Mouse (Mus musculus) cerebral cortex, adult 2 months (tissue): ENCODE measurements around the gene Zfp39.

Experiments
- WGBS: fragments of 180-500 bp; shearing (Covaris S2); methylation state at CpG from one replicate; pipeline ENCODE4 v1.1.7; 2018; 5-methylcytosine and 5-hydroxymethylcytosine counted together

The Zfp39 gene

GRCm38 (mm10) chr11:58922420-58922819 is 18.4 kb upstream of the Zfp39 start:
- WGBS: 89% methylated on average over 9 of the region's 9 CpGs

- 80% methylated on average over 5 of the region's 5 CpGs for WGBS
Measured at GRCm38 (mm10) chr11:58918759-58919158, 14.7 kb upstream of the Zfp39 start.

- WGBS: 86% methylated on average over 12 of the region's 12 CpGs
Measured at GRCm38 (mm10) chr11:58917745-58918366, 13.8 kb upstream of the Zfp39 start, which contains the start of gene Btnl10. TSS of gene Btnl10 (plus strand) at chr11:58917908.

GRCm38 (mm10) chr11:58916879-58917744 is 13.1 kb upstream of the Zfp39 start:
- WGBS: 57% methylated on average over 14 of the region's 14 CpGs

- WGBS: 8% methylated on average over 17 of the region's 17 CpGs
Measured at GRCm38 (mm10) chr11:58914461-58915028, 10.5 kb upstream of the Zfp39 start.

DNA sequence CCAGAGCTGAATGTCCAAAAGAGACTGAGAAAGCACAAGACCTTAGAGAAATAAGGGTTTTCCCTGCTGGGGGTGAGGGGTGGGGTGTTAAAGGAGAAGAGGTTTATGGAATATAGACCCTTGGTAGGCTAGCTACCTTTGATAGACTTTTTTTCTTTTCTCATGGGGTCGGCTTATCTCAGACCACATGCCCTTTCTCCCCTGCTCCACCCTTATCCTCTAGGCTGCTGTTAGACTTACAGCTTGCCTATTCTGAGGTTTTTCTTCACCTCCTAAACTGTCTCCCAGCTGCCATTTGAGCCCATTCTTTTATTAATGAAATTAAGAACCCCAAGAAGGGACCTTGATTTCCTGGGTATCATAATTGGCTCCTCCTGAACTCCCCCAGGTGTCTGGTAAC is 9.8 kb upstream of the Zfp39 start:
- WGBS: 87% methylated on average over 1 of the region's 1 CpGs

GRCm38 (mm10) chr11:58904838-58905237 is 813 bp upstream of the Zfp39 start:
- 51% methylated on average over 6 of the region's 6 CpGs for WGBS

DNA sequence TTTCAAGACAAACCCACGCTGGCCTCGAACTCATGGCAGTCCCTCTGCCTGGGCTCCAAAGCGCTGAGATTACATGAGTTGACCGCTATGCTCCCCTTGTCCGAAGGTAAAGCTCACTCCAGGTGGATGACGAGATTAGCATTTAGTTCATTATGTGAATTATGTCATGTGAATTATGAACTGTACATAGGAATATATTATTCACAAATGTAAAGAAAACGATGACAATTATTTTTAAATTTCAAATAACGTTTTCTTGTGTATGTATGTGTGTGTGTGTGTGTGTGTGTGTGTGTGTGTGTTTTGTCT is 339 bp upstream of the Zfp39 start:
- 2% methylated on average over 8 of the region's 8 CpGs for WGBS

DNA sequence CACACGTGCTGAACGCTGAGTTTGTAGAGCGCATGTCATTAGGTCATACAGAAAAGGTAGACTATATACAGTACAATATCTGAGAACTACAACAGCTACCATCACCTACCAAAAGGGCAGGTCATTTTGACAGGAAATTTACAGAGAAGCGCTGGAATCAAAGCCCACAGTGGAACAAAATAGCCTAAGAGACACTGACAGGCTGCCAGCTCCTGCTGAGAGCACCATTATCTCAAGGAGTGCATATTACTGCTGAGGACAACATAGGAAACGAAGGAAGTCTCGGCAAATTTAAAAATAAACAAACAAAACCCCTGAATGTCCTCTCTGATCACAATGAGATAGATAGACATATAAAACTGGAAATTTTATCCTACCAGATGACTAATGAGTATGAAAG is 6.5 kb downstream of the Zfp39 start:
- WGBS: 70% methylated on average over 6 of the region's 6 CpGs

DNA sequence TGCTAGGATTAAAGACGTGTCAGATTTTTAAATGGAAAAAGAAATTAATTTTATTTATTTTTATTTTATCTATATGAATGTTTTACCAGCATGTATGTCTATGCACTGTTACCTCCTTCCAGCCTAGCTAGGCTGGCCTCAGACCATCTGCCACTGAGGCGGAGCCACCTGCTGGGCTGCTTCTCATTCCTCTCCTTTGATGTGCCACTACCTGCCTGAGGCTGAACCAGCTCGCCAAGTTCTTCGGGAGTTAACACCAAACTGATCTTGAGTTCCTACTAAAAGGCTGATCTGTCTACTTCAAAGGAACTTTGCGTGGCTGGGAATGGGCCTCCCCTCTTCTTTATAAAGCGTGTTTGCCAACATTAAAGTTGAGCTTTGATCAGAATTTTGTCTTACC is 9.6 kb downstream of the Zfp39 start:
- 72% methylated on average over 6 of the region's 6 CpGs for WGBS

DNA sequence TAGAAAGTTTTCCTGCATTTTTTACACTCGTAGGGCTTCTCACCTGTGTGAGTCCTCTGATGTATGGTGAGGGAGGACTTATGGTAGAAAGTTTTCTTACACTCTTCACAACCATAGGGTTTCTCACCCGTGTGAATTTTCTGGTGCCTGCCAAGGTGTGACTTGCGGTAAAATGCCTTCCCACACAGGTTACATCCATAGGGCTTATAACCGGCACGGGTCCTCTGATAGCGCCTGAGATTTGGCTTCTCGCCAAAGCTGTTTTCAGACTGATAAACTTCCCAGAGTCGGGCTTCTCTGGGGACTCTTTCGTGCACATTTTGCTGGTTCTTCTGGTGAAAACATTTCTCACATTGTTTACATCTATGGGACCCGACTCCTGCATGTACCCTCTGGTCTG is 13.5 kb downstream of the Zfp39 start:
- 89% methylated on average over 10 of the region's 10 CpGs for WGBS

GRCm38 (mm10) chr11:58883756-58884155 is 20.3 kb downstream of the Zfp39 start:
- 78% methylated on average over 8 of the region's 8 CpGs for WGBS

- 91% methylated on average over 4 of the region's 4 CpGs for WGBS
Measured at GRCm38 (mm10) chr11:58870961-58871360, 33.1 kb downstream of the Zfp39 start.

DNA sequence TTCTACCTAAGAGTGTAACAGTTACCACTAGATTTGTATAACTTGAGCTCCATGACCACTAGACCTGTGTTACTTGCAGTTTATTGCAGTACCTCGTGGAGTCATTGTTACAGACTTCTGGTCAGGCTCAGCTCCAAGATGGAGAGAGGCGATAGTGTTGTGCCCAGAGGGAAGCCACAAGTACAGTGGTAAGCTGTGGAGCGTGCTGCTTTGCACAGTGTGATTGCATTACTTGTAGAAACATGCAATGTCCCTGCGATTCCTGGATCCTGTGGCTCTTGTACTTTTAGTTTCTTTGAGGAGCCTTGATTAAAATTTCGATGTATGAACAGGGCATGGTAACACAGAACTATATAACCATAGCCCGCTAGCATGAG is 36.1 kb downstream of the Zfp39 start:
- WGBS: 77% methylated on average over 6 of the region's 6 CpGs

DNA sequence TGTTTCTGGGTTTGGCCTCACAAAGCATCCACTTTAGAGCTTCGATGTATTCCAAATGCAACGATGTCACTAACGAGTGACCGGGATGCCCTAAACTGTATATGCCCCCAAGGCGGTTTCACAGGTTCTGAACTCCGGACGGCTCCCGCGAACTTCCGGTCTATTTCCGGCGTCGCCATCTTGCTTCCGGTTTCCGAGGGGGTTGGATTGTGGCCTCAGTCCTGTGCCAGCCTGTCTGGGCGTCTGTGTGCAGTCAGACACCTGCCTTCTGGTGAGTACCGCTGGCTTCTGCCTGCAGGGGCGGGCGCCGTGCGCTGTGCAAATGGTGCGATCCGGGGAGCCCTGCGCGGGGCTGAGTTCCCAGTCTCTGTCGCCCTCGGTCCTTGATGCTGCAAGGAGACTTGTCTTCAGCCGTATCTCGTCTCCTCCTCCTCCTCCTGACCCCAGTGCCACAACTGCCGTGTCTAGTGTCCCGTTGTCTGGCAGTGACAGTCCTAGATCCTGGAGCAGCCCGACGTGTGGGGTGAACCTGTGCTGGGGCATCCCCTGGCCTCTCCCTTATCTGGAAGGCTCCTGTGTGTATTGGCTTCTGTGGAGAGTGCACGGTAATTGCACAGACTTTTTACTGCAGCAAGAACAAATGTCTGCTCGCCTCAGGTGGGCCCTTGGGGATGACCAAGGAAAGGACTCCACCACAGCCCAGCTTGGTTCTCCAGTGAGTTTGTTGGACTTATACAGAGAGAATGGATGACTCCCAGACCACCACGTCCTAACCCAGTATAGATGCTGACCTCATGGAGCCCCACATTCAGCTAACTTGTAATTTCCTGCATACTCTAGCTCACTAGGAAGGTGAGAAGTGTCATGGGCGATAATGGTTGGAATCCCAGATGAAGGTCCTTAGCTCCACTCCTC is 36.7 kb downstream of the Zfp39 start, which contains the start of gene 2810021J22Rik:
2810021J22Rik (plus strand) TSS at position 178 of the 915 bp plus-strand sequence.
- 3% methylated on average over 37 of the region's 37 CpGs for WGBS

GRCm38 (mm10) chr11:58860744-58861143 is 43.3 kb downstream of the Zfp39 start:
- WGBS: over 99% methylated on average over 8 of the region's 8 CpGs

- 53% methylated on average over 2 of the region's 2 CpGs for WGBS
Measured at GRCm38 (mm10) chr11:58849731-58850130, 54.3 kb downstream of the Zfp39 start.

GRCm38 (mm10) chr11:58847636-58848035 is 56.4 kb downstream of the Zfp39 start:
- WGBS: 26% methylated on average over 9 of the region's 9 CpGs

DNA sequence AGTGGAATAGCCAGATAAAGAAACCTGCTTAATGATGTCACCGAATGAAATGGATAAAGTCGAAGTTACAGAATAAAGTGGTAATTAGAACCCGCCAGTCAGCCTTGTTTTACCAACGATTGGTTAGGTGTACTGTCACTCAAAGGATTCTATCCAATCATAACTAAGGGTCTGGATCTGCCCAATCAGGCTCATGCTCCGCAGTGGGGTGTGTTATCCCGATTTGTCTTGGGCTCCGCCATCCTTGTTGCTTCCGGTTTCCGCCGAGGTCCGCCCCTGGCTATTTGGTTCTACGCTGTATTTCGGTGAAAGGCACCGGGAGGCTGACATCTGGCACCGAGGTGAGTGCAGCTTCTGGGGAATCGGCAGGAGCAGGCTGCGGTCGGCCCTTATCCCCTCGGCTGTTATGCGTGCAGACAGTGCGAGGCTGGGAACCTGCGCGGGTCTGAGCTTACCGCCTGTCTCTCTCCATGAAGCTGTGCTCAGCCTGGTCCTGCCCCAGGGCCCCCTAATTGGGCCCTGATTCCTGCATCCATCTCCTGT is 57.0 kb downstream of the Zfp39 start, which contains the start of gene Gm12258:
Gm12258 (plus strand) TSS at position 240 of the 543 bp plus-strand sequence.
- under 1% methylated on average over 24 of the region's 24 CpGs for WGBS

GRCm38 (mm10) chr11:58838951-58839350 is 65.1 kb downstream of the Zfp39 start, which contains the start of gene Olfr311:
TSS of gene Olfr311 (plus strand) at chr11:58839251.

